Mouse (Mus musculus): ENCODE results near the gene Lgmn. TPM values are rescaled to one million over a fixed set of nuclear protein-coding genes. Genes with fewer than 3 reads are reported as not detected.

The Lgmn gene
- polyA plus RNA-seq, 1 experiment from 2014 or later, result 84.8 TPM

DNA sequence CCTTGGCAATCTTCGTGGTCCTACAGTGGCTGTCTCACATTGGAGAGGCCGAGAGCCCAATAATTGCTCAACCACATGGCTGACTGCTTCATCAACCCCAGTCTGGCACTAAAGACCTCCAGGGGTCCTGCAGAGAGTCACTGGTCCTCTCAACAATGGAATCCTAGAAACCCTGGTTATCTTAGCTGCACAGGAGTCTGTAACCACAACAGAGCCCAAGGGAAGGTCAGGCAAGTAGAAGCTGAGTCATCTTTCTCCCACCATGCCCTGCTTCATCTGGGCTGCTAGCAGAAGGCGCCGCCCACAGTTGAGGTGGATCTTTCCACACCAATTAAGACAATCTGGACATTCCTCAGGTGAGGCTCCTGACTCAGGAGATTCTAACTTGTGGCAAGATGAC, 80.2 kb downstream of the Lgmn start:
- H3K36me3 ChIP-seq, result peaks cover 30% of the 10 kb centered on the region
- no peak for ATAC-seq (ENCODE audit: low FRiP score, low read depth)
- H3K27me3 ChIP-seq, result no peaks in the 10 kb centered on the region
- H3K27ac ChIP-seq, result no peak overlapping the region
- no peaks in the 10 kb centered on the region for H3K9me3 ChIP-seq
- no peak overlapping the region for H3K4me2 ChIP-seq (replicated peaks)
- H3K4me1 ChIP-seq, result no peaks in the 10 kb centered on the region
- H3K4me3 ChIP-seq, result no peak overlapping the region
- H3K9ac ChIP-seq, result no peak overlapping the region
- WGBS, result 89% methylated on average over 4 of the region's 4 CpGs

DNA sequence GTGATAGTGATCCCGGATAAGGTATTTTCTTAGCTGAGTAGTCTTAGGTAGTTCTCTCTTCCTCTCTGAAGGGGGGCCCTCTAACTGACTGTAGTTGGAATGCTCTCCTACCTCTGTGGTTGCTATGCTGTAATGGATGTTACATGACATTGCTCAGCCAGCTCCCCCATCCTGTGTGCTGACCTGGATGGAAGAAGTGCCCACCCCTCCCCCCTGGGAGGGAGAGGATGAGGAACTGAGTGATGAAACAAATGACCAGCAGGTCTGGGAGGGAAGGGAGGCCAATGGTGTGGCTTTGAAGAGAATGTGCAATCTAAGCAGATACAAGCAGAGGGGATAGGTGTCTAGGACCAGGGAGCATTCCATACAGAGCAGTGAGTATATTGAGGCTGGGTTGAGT, 82.8 kb downstream of the Lgmn start:
- no peak overlapping the region for H3K4me3 ChIP-seq
- H3K9ac ChIP-seq, result no peak overlapping the region
- 90% methylated on average over 1 of the region's 1 CpGs for WGBS
- no peaks in the 10 kb centered on the region for H3K4me1 ChIP-seq
- H3K4me2 ChIP-seq (replicated peaks), result no peak overlapping the region
- H3K9me3 ChIP-seq, result no peaks in the 10 kb centered on the region
- ATAC-seq (ENCODE audit: low FRiP score, low read depth), result no peak
- no peak overlapping the region for H3K27ac ChIP-seq
- H3K36me3 ChIP-seq, result peaks cover 37% of the 10 kb centered on the region
- no peaks in the 10 kb centered on the region for H3K27me3 ChIP-seq

DNA sequence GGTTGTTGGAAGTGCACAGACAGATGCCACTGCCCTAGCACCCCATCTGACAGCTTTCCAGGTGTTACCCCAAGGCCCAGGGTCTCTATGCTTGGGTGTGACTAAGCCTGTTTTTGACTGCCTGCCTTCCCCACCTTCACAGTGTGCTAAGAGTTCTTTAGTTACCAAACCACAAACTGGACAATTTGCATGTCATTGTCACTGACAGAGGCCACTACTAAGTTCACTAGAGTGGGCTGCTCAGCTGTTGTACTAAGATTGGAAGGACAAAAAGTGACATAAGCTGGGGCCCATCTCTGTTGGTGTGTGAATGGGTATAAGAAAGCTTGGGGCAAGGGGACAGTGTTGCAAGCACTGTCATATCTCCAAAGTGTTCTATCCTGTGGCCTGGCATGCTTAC, 83.8 kb downstream of the Lgmn start:
- Histone ChIP-seq H3K9me3 (no peaks in the 10 kb centered on the region), H3K4me3 (no peak overlapping the region), H3K36me3 (peaks cover 29% of the 10 kb centered on the region), H3K4me1 (no peaks in the 10 kb centered on the region), H3K27me3 (no peaks in the 10 kb centered on the region), H3K27ac (no peak overlapping the region), H3K9ac (no peak overlapping the region), H3K4me2 (replicated peaks) (no peak overlapping the region)
- ATAC-seq (ENCODE audit: low FRiP score, low read depth), result no peak

DNA sequence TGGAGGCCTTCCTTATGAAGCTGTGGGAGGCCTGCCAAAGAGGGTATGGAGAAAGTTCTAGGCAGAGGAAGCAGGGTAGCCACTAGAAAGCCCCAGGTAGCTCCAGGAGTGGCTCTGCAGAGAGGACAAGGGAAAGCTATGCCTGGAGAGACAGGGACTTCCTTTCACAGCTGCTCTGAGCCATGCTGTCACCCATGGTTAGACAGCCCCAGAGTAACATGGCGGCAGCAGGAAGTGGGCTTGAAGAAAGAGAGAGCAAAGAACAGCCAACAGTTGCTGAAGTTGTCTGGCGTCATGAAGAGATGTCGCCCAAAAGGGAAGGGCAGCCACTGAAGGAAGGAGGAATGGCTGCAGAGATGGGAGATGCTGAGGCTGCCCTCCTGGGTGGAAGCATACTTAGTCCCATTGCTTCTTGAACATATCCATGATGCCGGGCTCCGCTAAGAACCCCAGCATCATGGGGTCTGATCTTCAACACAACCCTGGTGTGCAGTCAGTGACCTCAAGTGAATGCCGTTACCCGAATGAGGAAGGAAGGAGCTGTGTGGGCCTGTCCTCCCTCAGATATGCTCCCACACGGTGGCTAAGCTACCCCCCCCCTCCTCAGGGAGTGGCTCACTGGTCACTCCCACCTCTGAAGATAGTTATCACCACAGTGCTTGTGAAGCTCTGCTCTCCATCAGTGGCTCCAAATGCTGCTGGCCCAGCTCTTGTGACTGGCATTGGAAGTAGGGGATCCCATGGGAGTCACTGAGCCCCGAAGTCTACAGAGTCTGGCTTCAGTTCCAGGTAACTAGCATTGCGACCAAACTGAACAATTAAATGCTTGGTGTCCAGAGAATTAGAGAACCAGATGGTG, 85.3 kb downstream of the Lgmn start:
- Histone ChIP-seq H3K4me1 (no peaks in the 10 kb centered on the region), H3K9me3 (no peaks in the 10 kb centered on the region), H3K4me2 (replicated peaks) (no peak overlapping the region), H3K27ac (no peak overlapping the region), H3K9ac (no peak overlapping the region), H3K27me3 (no peaks in the 10 kb centered on the region), H3K36me3 (peaks cover 16% of the 10 kb centered on the region), H3K4me3 (no peak overlapping the region)
- 77% methylated on average over 10 of the region's 10 CpGs for WGBS
- no peak for ATAC-seq (ENCODE audit: low FRiP score, low read depth)

DNA sequence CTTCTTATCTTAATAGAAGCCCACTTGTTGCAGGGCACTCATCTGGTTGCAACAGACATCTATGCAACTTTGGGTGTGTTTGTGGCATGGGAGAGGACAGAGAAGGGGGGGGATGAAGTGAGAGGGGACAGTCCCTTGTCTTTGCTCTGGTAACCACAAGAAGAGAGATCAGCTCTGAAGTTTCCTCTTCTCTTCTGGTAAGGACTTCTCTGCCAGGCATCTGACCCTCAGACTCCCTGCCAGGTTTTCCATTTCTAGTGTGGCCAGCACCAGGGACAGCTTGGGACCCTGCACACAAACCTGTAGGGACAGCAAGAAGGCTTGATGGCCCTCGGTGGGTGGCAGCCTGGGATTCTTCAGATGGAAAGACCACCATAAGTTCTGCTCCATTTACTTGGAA, 88.6 kb downstream of the Lgmn start:
- Histone ChIP-seq H3K27me3 (no peaks in the 10 kb centered on the region), H3K4me3 (no peak overlapping the region), H3K36me3 (peaks cover 10% of the 10 kb centered on the region; the same call in 1 of the 2 replicates), H3K9me3 (no peaks in the 10 kb centered on the region), H3K27ac (no peak overlapping the region), H3K4me1 (no peaks in the 10 kb centered on the region), H3K9ac (no peak overlapping the region), H3K4me2 (replicated peaks) (no peak overlapping the region)
- ATAC-seq (ENCODE audit: low FRiP score, low read depth), result no peak
- 90% methylated on average over 1 of the region's 1 CpGs for WGBS

DNA sequence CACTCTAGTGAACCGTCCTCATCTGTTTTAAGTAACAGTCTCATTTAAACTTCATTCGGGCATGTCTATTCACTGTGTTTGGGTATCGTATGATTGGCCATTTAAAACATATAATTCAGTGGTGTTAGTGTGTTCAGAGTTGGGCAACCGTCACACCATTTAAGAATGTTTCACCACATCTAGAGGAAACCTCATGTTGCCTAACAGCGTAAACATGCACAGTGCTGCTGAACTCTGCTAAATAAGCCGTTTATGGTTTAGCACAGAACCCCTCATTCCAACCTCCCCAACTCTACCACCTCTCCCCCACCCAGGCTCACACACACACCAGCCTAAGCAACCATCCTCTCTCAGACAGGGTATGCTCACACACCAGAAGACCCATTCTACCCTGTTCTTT, 91.2 kb downstream of the Lgmn start:
- peaks cover 7% of the 10 kb centered on the region; the same call in 1 of the 2 replicates for H3K36me3 ChIP-seq
- no peak overlapping the region for H3K4me3 ChIP-seq
- no peak for ATAC-seq (ENCODE audit: low FRiP score, low read depth)
- no peak overlapping the region for H3K9ac ChIP-seq
- WGBS, result 80% methylated on average over 6 of the region's 6 CpGs
- no peak overlapping the region for H3K4me2 ChIP-seq (replicated peaks)
- H3K27ac ChIP-seq, result no peak overlapping the region
- H3K9me3 ChIP-seq, result no peaks in the 10 kb centered on the region
- peaks cover 10% of the 10 kb centered on the region; the same call in 1 of the 2 replicates for H3K4me1 ChIP-seq
- no peaks in the 10 kb centered on the region for H3K27me3 ChIP-seq

DNA sequence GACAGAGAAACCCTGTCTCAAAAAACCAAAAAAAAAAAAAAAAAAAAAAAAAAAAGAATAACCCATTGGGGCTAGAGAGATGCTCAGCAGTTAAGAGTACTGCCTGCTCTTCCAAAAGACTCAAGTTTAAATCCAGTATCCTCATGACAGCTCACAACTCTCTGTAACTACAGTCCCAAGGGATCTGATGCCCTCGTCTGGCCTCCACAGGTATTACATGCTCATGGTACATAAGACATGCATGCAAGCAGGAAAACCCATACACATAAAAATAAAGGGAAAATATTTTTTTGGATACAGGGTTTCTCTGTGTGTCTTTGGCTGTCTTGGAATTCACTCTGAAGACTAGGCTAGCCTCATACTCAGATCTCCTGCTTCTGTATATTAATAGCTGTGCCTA, 93.1 kb downstream of the Lgmn start:
- ATAC-seq (ENCODE audit: low FRiP score, low read depth), result no peak
- Histone ChIP-seq H3K36me3 (no peaks in the 10 kb centered on the region), H3K4me1 (peaks cover 10% of the 10 kb centered on the region; the same call in 1 of the 2 replicates), H3K9me3 (no peaks in the 10 kb centered on the region), H3K4me2 (replicated peaks) (no peak overlapping the region), H3K9ac (no peak overlapping the region), H3K27me3 (no peaks in the 10 kb centered on the region), H3K27ac (no peak overlapping the region), H3K4me3 (no peak overlapping the region)
- 6% methylated on average over 1 of the region's 1 CpGs for WGBS

GRCm38 (mm10) chr12:102345031-102345815, 94.4 kb downstream of the Lgmn start:
- no peak overlapping the region for H3K4me3 ChIP-seq
- H3K4me2 ChIP-seq (replicated peaks), result no peak overlapping the region
- no peak for ATAC-seq (ENCODE audit: low FRiP score, low read depth)
- no peaks in the 10 kb centered on the region for H3K9me3 ChIP-seq
- H3K27me3 ChIP-seq, result no peaks in the 10 kb centered on the region
- H3K4me1 ChIP-seq, result peaks cover 10% of the 10 kb centered on the region; the same call in 1 of the 2 replicates
- no peak overlapping the region for H3K27ac ChIP-seq
- WGBS, result 22% methylated on average over 14 of the region's 14 CpGs
- H3K9ac ChIP-seq, result no peak overlapping the region
- no peaks in the 10 kb centered on the region for H3K36me3 ChIP-seq

Other genes with a start within 250 kb of the Lgmn start
- 6.9 and 7.1 TPM in 2 replicates for gene Rin3, start 156.8 kb downstream of the Lgmn start, polyA plus RNA-seq (2015; fragmentation: Nextera tagmentation; extraction: Ambion mirVana)
- 39.5 and 42.0 TPM in 2 replicates for gene Golga5, start 29.3 kb upstream of the Lgmn start, polyA plus RNA-seq (2015; fragmentation: Nextera tagmentation; extraction: Ambion mirVana)
- 0.51 and 0.59 TPM in 2 replicates for gene Chga, start 115.2 kb upstream of the Lgmn start, polyA plus RNA-seq (2015; fragmentation: Nextera tagmentation; extraction: Ambion mirVana)